ENCODE assay signal across 9 mouse cellular contexts in the genomic region with DNA sequence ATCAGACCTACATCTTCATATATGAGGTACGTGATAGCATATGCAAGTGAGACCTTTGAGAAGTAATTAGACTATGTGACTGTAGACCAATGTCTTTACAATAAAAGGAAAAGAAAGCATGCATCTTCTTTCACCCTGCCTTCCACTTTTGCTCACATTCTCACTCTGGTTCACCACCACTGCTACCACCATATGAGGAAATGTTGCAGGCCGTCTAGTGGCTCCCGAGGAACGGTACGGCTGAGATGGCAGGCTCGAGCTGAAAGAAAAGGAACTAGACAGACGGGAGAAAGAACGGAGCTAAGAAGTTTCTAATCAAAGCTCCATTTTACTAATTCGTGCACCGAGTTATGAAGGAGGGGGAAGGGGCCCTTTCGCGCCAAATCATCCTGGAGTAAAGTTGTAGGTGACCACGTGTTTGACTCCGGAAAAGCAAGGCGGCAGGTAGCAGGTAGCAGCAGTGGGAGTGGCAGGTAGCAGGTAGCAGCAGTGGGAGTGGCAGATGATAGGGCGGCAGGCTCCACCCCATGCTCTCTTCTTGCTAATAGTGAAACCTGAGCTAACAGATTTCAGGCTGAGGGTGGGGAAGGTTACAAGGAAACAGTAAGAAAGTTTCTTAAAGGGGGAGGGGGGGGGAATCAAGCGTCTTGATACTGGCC.
DNase-seq lines count a peak whose midpoint lies in the region; ATAC-seq lines count a peak whose summit lies in the region.
"Had no signal": no experiment of that assay in that cellular context is flagged by ENCODE, and none has a peak within 500 bp of the region (broad histone marks: within the 10 kb centered on the region; RNA-seq: fewer than 3 reads in every experiment).

No protein-coding gene starts in this region.

- no peak overlapping the region for H3K9ac ChIP-seq in midbrain, embryonic 15.5 days
- no peak overlapping the region for H3K9ac ChIP-seq in midbrain, embryonic 16.5 days (ENCODE audit: low read depth, low read length)
- H3K9ac ChIP-seq in embryonic facial prominence, embryonic 14.5 days (ENCODE audit: low read depth, low read length), result no peak overlapping the region
- no peak overlapping the region; the same call in 1 of the 2 replicates for H3K9ac ChIP-seq in stomach, embryonic 16.5 days (ENCODE audit: low read length)

- peak; percentile 13; the same call in 1 of the 2 replicates for ATAC-seq in midbrain, embryonic 15.5 days (replicated peaks)
- ATAC-seq in midbrain, embryonic 16.5 days, result no peak
- peak; percentile 82; the same call in 1 of the 2 replicates for ATAC-seq in embryonic facial prominence, embryonic 14.5 days (ENCODE audit: low read depth)
- peak; percentile 91 for ATAC-seq in stomach, embryonic 16.5 days (ENCODE audit: insufficient read depth, low FRiP score)
- ATAC-seq: activated CD4-positive, CD25-positive, alpha-beta regulatory T cell, adult 4 months; inflammation-experienced regulatory T-cells, adult 6 months had no signal

- H3K4me3 ChIP-seq in midbrain, embryonic 15.5 days, result no peak overlapping the region
- H3K4me3 ChIP-seq in midbrain, embryonic 16.5 days (ENCODE audit: low read depth, low read length), result no peak overlapping the region
- no peak overlapping the region; the same call in 1 of the 2 replicates for H3K4me3 ChIP-seq in embryonic facial prominence, embryonic 14.5 days (ENCODE audit: low read depth, low read length)
- 0 out of 2 replicates have a peak overlapping the region, but pooled peaks have one; percentile 24 for H3K4me3 ChIP-seq in stomach, embryonic 16.5 days (replicated peaks; ENCODE audit: low read length)

- DNase-seq in embryonic facial prominence, embryonic 14.5 days (ENCODE audit: low spot score), result peak; percentile 34
- peak; percentile 25 to 46 for DNase-seq in kidney, postnatal 4 days
- DNase-seq in thymus, postnatal 10 days (ENCODE audit: low spot score in 2 of 2), result no peak
- no peak for DNase-seq in adrenal gland, postnatal 14 days

- 28% methylated on average over 17 of the region's 17 CpGs for WGBS in midbrain, embryonic 15.5 days
- 26% methylated on average over 17 of the region's 17 CpGs for WGBS in midbrain, embryonic 16.5 days
- 19% methylated on average over 17 of the region's 17 CpGs for WGBS in embryonic facial prominence, embryonic 14.5 days
- 18% methylated on average over 17 of the region's 17 CpGs for WGBS in stomach, embryonic 16.5 days

- H3K27me3 ChIP-seq in midbrain, embryonic 15.5 days (replicated peaks), result no peaks in the 10 kb centered on the region
- H3K27me3 ChIP-seq in midbrain, embryonic 16.5 days (ENCODE audit: control insufficient read depth, insufficient read depth, low read depth, low read length), result no peaks in the 10 kb centered on the region
- H3K27me3 ChIP-seq in embryonic facial prominence, embryonic 14.5 days (replicated peaks; ENCODE audit: control insufficient read depth, insufficient read depth, low read length), result no peaks in the 10 kb centered on the region
- no peaks in the 10 kb centered on the region for H3K27me3 ChIP-seq in stomach, embryonic 16.5 days (ENCODE audit: control insufficient read depth, insufficient read depth, low read length)

- H3K4me2 ChIP-seq in midbrain, embryonic 15.5 days, result no peak overlapping the region; the same call in 1 of the 2 replicates
- no peak overlapping the region for H3K4me2 ChIP-seq in midbrain, embryonic 16.5 days (ENCODE audit: low read length)
- peak overlapping the region; percentile 35 for H3K4me2 ChIP-seq in embryonic facial prominence, embryonic 14.5 days (ENCODE audit: low read depth, low read length)
- peak overlapping the region; percentile 33 for H3K4me2 ChIP-seq in stomach, embryonic 16.5 days (ENCODE audit: low read depth, low read length)

- H3K36me3 ChIP-seq in midbrain, embryonic 15.5 days (replicated peaks), result no peaks in the 10 kb centered on the region
- H3K36me3 ChIP-seq in midbrain, embryonic 16.5 days (ENCODE audit: control insufficient read depth, insufficient read depth, low read length), result no peaks in the 10 kb centered on the region
- H3K36me3 ChIP-seq in embryonic facial prominence, embryonic 14.5 days (ENCODE audit: control insufficient read depth, insufficient read depth, low read length), result no peaks in the 10 kb centered on the region
- no peaks in the 10 kb centered on the region for H3K36me3 ChIP-seq in stomach, embryonic 16.5 days (ENCODE audit: control insufficient read depth, insufficient read depth, low read length)

- no peaks in the 10 kb centered on the region for H3K9me3 ChIP-seq in midbrain, embryonic 15.5 days
- H3K9me3 ChIP-seq in midbrain, embryonic 16.5 days (replicated peaks; ENCODE audit: control insufficient read depth, low read length, poor library complexity, severe bottlenecking), result no peaks in the 10 kb centered on the region
- no peaks in the 10 kb centered on the region for H3K9me3 ChIP-seq in embryonic facial prominence, embryonic 14.5 days (ENCODE audit: control insufficient read depth, low read length)
- H3K9me3 ChIP-seq in stomach, embryonic 16.5 days (replicated peaks; ENCODE audit: control insufficient read depth, low read length), result no peaks in the 10 kb centered on the region

- no peak overlapping the region for H3K27ac ChIP-seq in midbrain, embryonic 15.5 days
- H3K27ac ChIP-seq in midbrain, embryonic 16.5 days (ENCODE audit: low read length), result no peak overlapping the region
- H3K27ac ChIP-seq in embryonic facial prominence, embryonic 14.5 days (replicated peaks; ENCODE audit: low read depth, low read length), result no peak overlapping the region
- no peak overlapping the region for H3K27ac ChIP-seq in stomach, embryonic 16.5 days (ENCODE audit: low read length)

- H3K4me1 ChIP-seq in midbrain, embryonic 15.5 days, result peaks cover 14% of the 10 kb centered on the region; the same call in 1 of the 2 replicates
- peaks cover 14% of the 10 kb centered on the region for H3K4me1 ChIP-seq in midbrain, embryonic 16.5 days (ENCODE audit: control insufficient read depth, insufficient read depth, low read length)
- no peaks in the 10 kb centered on the region for H3K4me1 ChIP-seq in embryonic facial prominence, embryonic 14.5 days (ENCODE audit: control insufficient read depth, insufficient read depth, low read length)
- H3K4me1 ChIP-seq in stomach, embryonic 16.5 days (ENCODE audit: control insufficient read depth, insufficient read depth, low read length), result no peaks in the 10 kb centered on the region

Comparison
In these comparisons a context has a peak if more than half of its experiments do, and no peak if none do; other contexts are left out.
1. H3K4me2 ChIP-seq: peak in embryonic facial prominence, embryonic 14.5 days (single experiment) and stomach, embryonic 16.5 days (single experiment); none in midbrain, embryonic 15.5 days (single experiment) and midbrain, embryonic 16.5 days (single experiment).
2. DNase-seq: peak in embryonic facial prominence, embryonic 14.5 days (single experiment) and kidney, postnatal 4 days (2 of 2); none in thymus, postnatal 10 days (0 of 2) and adrenal gland, postnatal 14 days (single experiment).